Mouse (Mus musculus) kidney, postnatal 4 days (tissue): Measurements from ENCODE around the gene Cfap46.

ENCODE experiments used
- DNase-seq, 2 experiments: peaks; one replicate each; pipeline ENCODE4 v3.0.0; 2021; ENCODE audit warnings: mixed read lengths in 2 of 2

Cfap46 gene

DNA sequence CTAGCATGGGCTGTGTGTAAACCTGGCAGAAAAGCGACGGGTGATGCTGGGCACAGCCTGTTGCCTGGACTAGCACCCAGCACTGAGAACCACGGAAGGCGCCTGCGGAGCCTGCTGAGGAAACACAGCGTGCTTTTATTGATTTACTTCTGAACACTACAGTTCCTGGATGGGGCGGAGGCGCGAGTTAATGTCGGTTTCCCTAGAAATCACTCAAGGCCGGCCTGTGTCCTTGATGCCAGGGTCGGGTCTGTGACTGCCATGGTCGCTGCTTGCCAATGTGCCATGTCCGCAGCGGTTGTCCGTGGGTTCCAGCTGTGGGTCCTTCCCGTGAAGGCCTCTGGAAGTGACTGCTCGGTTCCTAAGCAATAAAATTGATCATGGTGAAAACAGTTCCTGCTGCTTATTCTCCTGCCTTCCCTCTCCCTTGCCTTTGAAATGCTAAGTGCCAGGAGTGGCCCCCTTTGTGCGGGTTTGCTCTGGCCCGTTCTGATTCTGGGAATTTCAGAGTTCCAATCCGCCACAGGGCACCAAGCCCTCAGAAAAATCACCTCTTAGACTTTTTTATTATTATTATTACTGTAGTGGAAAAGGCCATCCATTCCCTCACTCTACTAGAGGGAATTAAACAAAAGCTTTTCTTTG lies 104.2 kb downstream of the Cfap46 start:
- no peak for DNase-seq

DNA sequence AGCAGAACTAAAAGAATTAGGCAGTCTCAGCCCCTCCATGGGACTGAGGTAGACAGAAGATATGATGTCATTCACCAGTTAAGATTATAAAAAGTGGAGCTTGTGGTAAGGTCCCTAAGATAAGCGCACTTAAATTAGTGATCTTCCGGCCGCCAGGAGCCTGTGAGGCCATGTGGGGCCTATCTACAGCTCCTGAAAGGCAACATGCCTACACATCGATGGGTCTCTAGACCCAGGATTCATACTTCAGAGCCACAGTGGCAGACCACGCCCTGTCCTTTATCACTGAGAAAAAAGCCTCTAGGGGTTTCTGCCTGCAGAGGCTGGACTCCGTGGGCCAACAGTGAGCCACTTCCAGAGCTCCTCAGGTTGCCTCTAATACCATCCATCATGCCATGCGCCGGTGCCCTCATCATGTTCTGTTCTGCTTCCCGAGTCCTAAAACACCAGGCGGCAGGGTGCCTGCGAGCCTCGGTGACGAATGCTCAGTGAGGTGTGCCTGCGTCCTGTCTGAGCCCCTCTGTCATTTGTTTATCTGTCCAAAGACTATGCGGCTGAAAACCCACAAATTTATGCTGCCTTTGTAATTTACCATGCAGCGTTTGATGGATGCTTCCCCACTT lies 107.4 kb downstream of the Cfap46 start:
- DNase-seq = peak in 1 of 2 experiments; percentile 34

- DNase-seq = no peak
Measured at GRCm38 (mm10) chr7:139572665-139573064, 111.0 kb downstream of the Cfap46 start.

GRCm38 (mm10) chr7:139570788-139571187 lies 112.8 kb downstream of the Cfap46 start:
- peak in 1 of 2 experiments; percentile 27 for DNase-seq

DNA sequence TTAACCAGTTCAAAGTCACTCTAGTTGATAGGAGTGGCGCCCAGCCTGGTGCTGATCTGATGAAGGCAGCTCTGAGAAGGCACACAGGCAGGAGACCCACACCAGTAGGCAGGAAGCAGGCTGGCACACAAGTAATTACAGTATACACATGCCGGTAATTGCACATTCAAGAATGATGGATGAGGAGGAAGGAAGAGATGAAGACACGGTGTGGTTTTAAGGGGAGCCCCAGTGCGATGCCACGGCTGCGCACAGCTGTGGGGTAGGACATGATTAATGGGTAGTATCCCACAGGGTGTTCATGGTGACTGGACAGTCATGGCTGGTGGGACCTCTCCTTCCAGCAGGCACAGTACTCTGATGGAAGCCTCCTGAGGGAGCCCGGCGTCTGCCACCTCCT lies 117.1 kb downstream of the Cfap46 start:
- no peak for DNase-seq

DNA sequence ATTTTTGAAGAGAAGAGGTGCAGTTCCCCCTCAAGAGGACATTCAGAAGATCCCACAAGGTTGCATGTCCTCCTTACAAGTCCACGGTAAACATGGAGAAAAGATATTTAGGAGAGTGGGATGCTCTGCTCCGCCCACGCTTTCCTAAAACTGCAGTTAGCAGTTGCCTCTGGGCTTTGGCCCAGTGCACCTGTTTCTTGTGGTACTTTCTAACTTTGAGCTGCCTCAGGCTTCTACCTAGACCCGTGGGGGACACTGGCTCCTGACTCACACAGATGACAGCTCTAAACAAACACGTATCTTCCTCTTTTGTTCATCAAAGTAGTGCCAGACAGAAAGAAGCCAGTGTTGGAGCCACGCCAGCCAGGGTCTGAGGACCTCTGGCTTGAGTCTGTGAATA lies 117.6 kb downstream of the Cfap46 start:
- DNase-seq = no peak

GRCm38 (mm10) chr7:139564161-139564560 lies 119.5 kb downstream of the Cfap46 start:
- DNase-seq = no peak

DNA sequence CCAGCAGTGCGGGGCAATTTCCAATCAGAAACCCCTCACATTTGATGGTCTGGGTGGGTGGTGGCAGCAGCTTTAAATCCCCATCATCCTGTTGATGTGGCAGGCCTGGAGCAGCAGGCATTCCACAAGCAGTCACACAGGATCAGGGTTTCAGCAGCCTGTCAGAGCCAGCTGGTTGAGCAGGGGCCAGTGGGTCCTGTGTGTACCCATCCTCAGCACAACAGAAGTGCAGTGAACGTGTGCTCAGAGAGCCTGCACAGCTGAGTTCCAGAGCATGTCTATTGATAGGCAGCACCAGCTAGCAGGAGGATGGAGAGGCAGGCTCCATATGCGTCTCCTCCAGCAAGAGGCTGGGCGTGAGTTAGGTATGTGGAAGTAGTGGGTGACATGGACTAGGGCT lies 120.2 kb downstream of the Cfap46 start:
- DNase-seq = no peak

GRCm38 (mm10) chr7:139559659-139560058 lies 124.0 kb downstream of the Cfap46 start:
- peak in 1 of 2 experiments; percentile 49 for DNase-seq

- peak in 1 of 2 experiments; percentile 32 for DNase-seq
Measured at GRCm38 (mm10) chr7:139556746-139557526, 126.7 kb downstream of the Cfap46 start.

DNA sequence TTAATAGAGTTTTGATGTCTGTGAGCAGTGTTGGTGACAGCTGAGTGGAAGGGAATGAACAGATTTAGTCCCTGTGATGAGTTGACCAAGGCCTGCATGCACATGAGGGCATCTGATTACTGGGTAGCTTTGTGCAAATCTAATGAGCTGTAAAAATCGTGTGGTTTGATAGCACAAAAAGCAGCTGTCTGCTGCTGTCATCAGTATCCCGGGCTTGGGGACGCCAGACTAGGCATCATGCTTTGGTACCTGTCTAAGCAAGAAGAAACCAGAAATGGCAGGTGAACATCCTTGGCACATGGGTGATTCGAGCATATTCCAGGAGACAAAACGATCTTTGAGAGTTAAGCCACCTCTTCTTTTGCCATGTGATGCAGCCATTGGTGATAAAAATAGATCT lies 127.3 kb downstream of the Cfap46 start:
- DNase-seq = no peak

GRCm38 (mm10) chr7:139551519-139551918 lies 132.1 kb downstream of the Cfap46 start:
- no peak for DNase-seq
